14 mouse cellular contexts compared by ENCODE assay signal in genomic region chr2:157887275-157888025, GRCm38 (mm10). TPM values are rescaled to one million over a fixed set of nuclear protein-coding genes. Genes with fewer than 3 reads are reported as not detected.
A peak's percentile ranks its signal among the peaks of the same experiment; 100 is the strongest.
DNase-seq lines count a peak whose midpoint lies in the region; ATAC-seq lines count a peak whose summit lies in the region.
"Had no signal": no experiment of that assay in that cellular context is flagged by ENCODE, and none has a peak within 500 bp of the region (broad histone marks: within the 10 kb centered on the region; RNA-seq: fewer than 3 reads in every experiment).

No protein-coding gene starts in this region.

- WGBS in hindbrain, embryonic 14.5 days, result 18% methylated on average over 10 of the region's 10 CpGs
- WGBS in limb, embryonic 13.5 days, result 23% methylated on average over 10 of the region's 10 CpGs

- H3K4me1 ChIP-seq in hindbrain, embryonic 14.5 days (replicated peaks; ENCODE audit: control insufficient read depth, insufficient read depth, low read length), result peaks cover 43% of the 10 kb centered on the region
- H3K4me1 ChIP-seq in limb, embryonic 13.5 days, result peaks cover 11% of the 10 kb centered on the region

- no peaks in the 10 kb centered on the region for H3K9me3 ChIP-seq in hindbrain, embryonic 14.5 days (ENCODE audit: control insufficient read depth, low read length)
- no peaks in the 10 kb centered on the region for H3K9me3 ChIP-seq in limb, embryonic 13.5 days

- H3K27me3 ChIP-seq in hindbrain, embryonic 14.5 days (ENCODE audit: control insufficient read depth, insufficient read depth, low read length), result no peaks in the 10 kb centered on the region
- H3K27me3 ChIP-seq in limb, embryonic 13.5 days, result no peaks in the 10 kb centered on the region

- no peak overlapping the region for H3K9ac ChIP-seq in hindbrain, embryonic 14.5 days
- H3K9ac ChIP-seq in limb, embryonic 13.5 days, result 0 out of 2 replicates have a peak overlapping the region, but pooled peaks have one; percentile 25

- peak overlapping the region; percentile 45 for H3K27ac ChIP-seq in hindbrain, embryonic 14.5 days
- no peak overlapping the region for H3K27ac ChIP-seq in limb, embryonic 13.5 days
- H3K27ac ChIP-seq: gastrocnemius, adult 2 months had no signal

- peak; percentile 24; the same call in 1 of the 2 replicates for ATAC-seq in hindbrain, embryonic 14.5 days (ENCODE audit: low FRiP score)
- ATAC-seq in limb, embryonic 13.5 days (ENCODE audit: low FRiP score, low read depth), result no peak
- ATAC-seq: intestine, embryonic 16.5 days had no signal

- H3K4me2 ChIP-seq in hindbrain, embryonic 14.5 days (replicated peaks), result no peak overlapping the region
- no peak overlapping the region for H3K4me2 ChIP-seq in limb, embryonic 13.5 days (replicated peaks)

- no peak overlapping the region for H3K4me3 ChIP-seq in hindbrain, embryonic 14.5 days (replicated peaks; ENCODE audit: low read length)
- no peak overlapping the region for H3K4me3 ChIP-seq in limb, embryonic 13.5 days
- H3K4me3 ChIP-seq: gastrocnemius, adult 2 months; myocyte had no signal

- peaks cover 21% of the 10 kb centered on the region for H3K36me3 ChIP-seq in hindbrain, embryonic 14.5 days (replicated peaks; ENCODE audit: control insufficient read depth, insufficient read depth)
- peaks cover 33% of the 10 kb centered on the region for H3K36me3 ChIP-seq in limb, embryonic 13.5 days

- DNase-seq in spleen, postnatal 36 days (ENCODE audit: low spot score in 2 of 2), result peak; percentile 3 to 23
- no peak for DNase-seq in spleen, adult 18-20 months
- peak; percentile 33 for DNase-seq in hindbrain, embryonic 14.5 days (ENCODE audit: low spot score)
- peak; percentile 61 for DNase-seq in yolk sac, embryonic 10.5 days (ENCODE audit: low spot score)
- no peak for DNase-seq in ovary, postnatal 36 days (ENCODE audit: low spot score)
- no peak for DNase-seq in thymus, postnatal 4 days
- DNase-seq in gastrocnemius, adult 18-20 months (ENCODE audit: low spot score), result no peak
- DNase-seq: gastrocnemius, adult 2 months had no signal

RNA-seq across cellular contexts. Expression of gene Vstm2l, which starts 27.0 kb away (rescaled TPM):
- 48.4 and 48.9 TPM in 2 replicates for polyA plus RNA-seq in hindbrain, embryonic 14.5 days (2014; fragmentation: Nextera tagmentation; extraction: Ambion mirVana)
- polyA plus RNA-seq in limb, embryonic 13.5 days (2015; fragmentation: Nextera tagmentation; extraction: Ambion mirVana), result 0.23 TPM in 1 of 2 replicates, not detected in the other
- not detected for total RNA-seq in gastrocnemius, adult 18-20 months (2021)
- total RNA-seq: gastrocnemius, adult 2 months; liver, adult 2 months had no signal
- polyA plus RNA-seq: C2C12; liver, adult 2 months; myocyte; spleen, adult 2 months had no signal

Comparison
In these comparisons a context has a peak if more than half of its experiments do, and no peak if none do; other contexts are left out.
1. DNase-seq: peak in spleen, postnatal 36 days (2 of 2), hindbrain, embryonic 14.5 days (single experiment) and yolk sac, embryonic 10.5 days (single experiment); none in spleen, adult 18-20 months (0 of 2), ovary, postnatal 36 days (single experiment), thymus, postnatal 4 days (single experiment) and gastrocnemius, adult 18-20 months (single experiment).
2. RNA of gene Vstm2l, which starts 27.0 kb away (polyA plus RNA-seq): 48.4 to 48.9 TPM in hindbrain, embryonic 14.5 days; 0.23 TPM in limb, embryonic 13.5 days; every median in the first group is over 10 times any median in the second.